Mouse (Mus musculus): ENCODE measurements around the gene Rnf183.

The Rnf183 gene

DNA sequence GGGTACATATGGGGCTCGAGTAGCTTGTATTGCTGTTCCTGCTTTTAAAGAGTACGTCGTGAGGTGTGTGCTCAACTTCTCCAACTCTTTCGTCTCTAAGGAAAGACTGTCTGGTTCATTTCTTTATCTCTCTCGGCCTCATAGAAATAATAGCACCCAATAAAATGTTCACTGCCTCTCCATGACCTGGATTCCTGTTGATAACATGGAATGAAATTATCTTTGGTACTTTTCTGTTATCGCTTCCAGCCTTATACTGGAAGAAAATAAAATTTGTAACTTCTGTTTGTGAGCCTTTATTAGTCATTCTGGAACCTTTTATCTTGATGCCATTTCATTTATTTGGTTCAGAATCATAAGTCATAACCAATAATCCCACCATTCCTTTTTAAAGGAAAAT, 51.8 kb downstream of the Rnf183 start:
- WGBS: 94% methylated on average over 6 of the region's 6 CpGs

DNA sequence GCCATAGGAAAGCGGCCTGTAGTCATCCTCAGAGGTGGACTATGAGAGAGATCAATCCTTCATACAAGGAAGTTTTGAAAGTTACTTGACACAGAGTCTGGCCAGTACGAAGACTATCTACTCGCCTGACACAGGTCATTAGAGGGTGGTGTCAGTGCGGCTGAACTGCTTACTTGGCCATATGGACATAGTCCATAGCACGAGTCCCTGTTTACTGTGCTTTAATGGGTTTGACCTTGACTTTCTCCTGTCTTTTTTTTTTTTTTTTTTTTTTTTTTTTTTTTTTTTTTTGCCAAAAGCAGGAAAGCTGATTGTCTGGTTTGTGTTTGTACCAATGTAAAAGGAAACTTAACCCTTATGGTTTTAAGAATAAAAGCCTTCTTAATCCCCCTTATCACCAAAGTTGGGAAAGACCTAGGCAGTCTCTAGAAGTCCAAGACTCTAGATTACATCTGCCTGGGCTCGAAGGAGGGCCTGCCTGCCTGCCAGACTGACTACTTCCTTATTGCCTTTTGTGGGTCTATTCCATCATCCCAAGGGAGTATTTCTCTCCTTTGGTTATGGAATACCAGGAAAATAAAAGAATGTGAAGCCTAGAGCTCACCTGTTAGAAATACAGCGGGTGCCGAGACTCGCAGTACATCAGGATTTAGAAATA, 55.2 kb downstream of the Rnf183 start:
- 88% methylated on average over 9 of the region's 9 CpGs for WGBS

Measured in cerebral cortex, adult 2 months (tissue).